Mouse (Mus musculus) kidney, adult 2 months (tissue): ENCODE data around the gene Oas1g. TPM values are rescaled to one million over a fixed set of nuclear protein-coding genes. Genes with fewer than 3 reads are reported as not detected.
"Not testable (repeated sequence)": the region's sequence is repeated elsewhere in the genome, so short reads cannot be mapped to it uniquely, and the experiment has no call there.

Experiments used
- DNase-seq: peaks from one replicate; pipeline ENCODE4 v3.0.0; 2021
- H3K27ac ChIP-seq: fragments of 200-500 bp; 2 replicates; pipeline ENCODE4 v1.5.1; 2012; ENCODE audit warnings: low read depth, low read length, control low read depth, inconsistent platforms; ENCODE audit not compliant: insufficient read depth
- H3K27me3 ChIP-seq: fragments of 200-500 bp; replicated peaks from 2 replicates; pipeline ENCODE4 v1.6.1; 2012; ENCODE audit warnings: mild to moderate bottlenecking, moderate library complexity, low read length, inconsistent platforms; ENCODE audit not compliant: control insufficient read depth, insufficient read depth
- H3K36me3 ChIP-seq: fragments of 200-500 bp; 2 replicates; pipeline ENCODE4 v1.6.1; 2012; ENCODE audit warnings: mild to moderate bottlenecking, moderate library complexity, low read length, inconsistent platforms; ENCODE audit not compliant: control insufficient read depth, insufficient read depth
- H3K4me1 ChIP-seq: fragments of 200-500 bp; 2 replicates; pipeline ENCODE4 v1.6.1; 2011; ENCODE audit warnings: low read length; ENCODE audit not compliant: control insufficient read depth, insufficient read depth
- H3K4me3 ChIP-seq: fragments of 200-500 bp; 2 replicates; pipeline ENCODE4 v1.5.1; 2011; ENCODE audit warnings: mild to moderate bottlenecking, low read depth, low read length, control low read depth; ENCODE audit not compliant: insufficient read depth
- CTCF ChIP-seq: fragments of 200-500 bp; conservative IDR thresholded peaks from 2 replicates; pipeline ENCODE4 v1.5.1; 2011; ENCODE audit warnings: low read depth, mild to moderate bottlenecking, control low read depth, low read length, moderate library complexity, mixed read lengths; ENCODE audit not compliant: insufficient read depth, insufficient read length
- POLR2A ChIP-seq: fragments of 200-500 bp; IDR thresholded peaks from one replicate; pipeline ENCODE4 v1.6.1; 2011; ENCODE audit warnings: low read depth, low read length, control low read depth
- WGBS: fragments of 180-500 bp; shearing (Covaris S2); methylation state at CpG from one replicate; pipeline ENCODE4 v1.1.7; 2018; 5-methylcytosine and 5-hydroxymethylcytosine counted together
- polyA plus RNA-seq: library from polyadenylated mRNA; depleted of rRNA; stranded (reverse); fragments of >200 nt; gene quantifications from 2 replicates; pipeline ENCODE4 v1.2.3, GENCODE M21; 2012

Oas1g gene
- polyA plus RNA-seq, 1 experiment: 2.5 TPM

DNA sequence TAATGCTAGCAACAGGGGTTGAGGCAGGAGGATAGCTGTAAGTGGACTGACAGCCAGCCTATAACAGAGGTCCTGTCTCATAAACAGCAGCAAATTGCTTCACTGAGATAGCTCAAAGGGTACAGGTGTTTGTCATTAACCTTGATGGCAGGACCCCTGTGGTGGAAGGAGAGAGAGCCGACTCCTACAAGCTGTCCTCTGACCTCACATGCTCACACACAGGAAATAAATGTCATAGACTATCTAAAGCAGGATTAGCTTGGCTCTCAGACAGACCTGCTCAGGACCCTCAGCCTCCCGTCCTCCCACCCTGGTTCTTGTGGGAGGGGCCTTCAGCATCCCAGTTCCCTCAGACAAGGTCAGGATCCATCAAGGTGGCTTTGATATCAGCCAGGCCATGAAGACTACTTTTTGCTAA is 4.8 kb upstream of the Oas1g start:
- DNase-seq: no peak
- Histone ChIP-seq H3K27ac (no peak overlapping the region), H3K4me1 (no peaks in the 10 kb centered on the region), H3K36me3 (no peaks in the 10 kb centered on the region), H3K27me3 (no peaks in the 10 kb centered on the region), H3K4me3 (no peak overlapping the region)
- 48% methylated on average over 2 of the region's 2 CpGs for WGBS
- TF ChIP-seq CTCF (no peak), POLR2A (no peak)

DNA sequence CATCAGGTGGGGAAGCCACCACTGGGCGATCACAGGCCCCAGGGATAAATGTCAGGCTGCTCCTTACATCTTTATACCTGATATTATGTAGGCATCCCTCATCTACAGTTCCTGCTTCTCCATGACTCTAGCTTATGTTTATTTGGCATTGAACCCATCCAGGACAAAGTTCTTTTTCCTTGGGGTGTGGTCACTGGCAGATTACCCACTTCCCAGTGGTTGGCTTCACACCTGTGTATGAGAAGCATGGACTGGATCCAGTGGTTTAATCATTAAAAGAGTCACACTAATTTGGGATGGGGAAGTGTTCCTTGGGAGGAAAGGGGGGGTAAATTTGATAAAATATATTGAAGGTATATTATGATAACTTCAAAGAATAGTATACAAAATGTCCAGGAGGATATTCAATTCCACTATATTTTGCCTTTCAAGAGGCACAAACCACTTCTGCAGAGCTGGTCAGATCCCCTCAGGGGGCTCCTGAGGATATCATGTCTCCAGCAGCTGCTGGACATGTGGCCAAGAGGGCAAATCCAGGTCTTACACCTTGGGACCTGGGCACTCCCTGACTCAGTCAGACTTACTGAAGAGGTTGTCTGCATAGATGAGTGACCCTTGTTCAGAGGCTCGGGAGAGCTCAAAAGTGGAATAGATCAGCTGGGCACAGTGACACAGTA is 4.3 kb upstream of the Oas1g start:
- H3K27me3 ChIP-seq, H3K4me1 ChIP-seq, H3K36me3 ChIP-seq, H3K27ac ChIP-seq, H3K4me3 ChIP-seq: not testable (repeated sequence)
- peak; percentile 60 for DNase-seq
- 79% methylated on average over 2 of the region's 2 CpGs for WGBS

DNA sequence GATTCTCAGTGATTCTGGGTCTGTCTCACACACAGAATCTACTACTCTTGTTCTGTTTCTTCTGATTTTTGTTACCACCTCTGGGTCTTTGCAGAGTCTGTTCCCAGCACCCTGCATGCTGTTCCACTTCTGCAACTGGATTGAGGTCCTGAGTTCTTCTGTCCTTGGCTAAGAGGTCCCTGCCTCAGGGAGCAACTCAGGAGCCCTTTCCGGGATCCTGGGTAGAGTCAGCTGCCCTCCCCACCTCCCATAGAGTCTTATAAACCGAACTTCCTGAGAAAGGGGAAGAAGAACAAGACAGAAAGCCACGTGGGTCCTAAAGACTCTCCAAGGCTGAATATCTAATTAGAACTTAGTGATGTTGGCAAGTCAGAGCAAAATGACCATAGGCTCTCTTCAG is 3.6 kb upstream of the Oas1g start:
- WGBS: 56% methylated on average over 3 of the region's 3 CpGs
- DNase-seq: no peak
- Histone ChIP-seq H3K36me3 (no peaks in the 10 kb centered on the region), H3K4me3 (no peak overlapping the region), H3K4me1 (no peaks in the 10 kb centered on the region), H3K27ac (no peak overlapping the region), H3K27me3 (no peaks in the 10 kb centered on the region)
- no peak for TF ChIP-seq POLR2A
- TF ChIP-seq CTCF: no peak

DNA sequence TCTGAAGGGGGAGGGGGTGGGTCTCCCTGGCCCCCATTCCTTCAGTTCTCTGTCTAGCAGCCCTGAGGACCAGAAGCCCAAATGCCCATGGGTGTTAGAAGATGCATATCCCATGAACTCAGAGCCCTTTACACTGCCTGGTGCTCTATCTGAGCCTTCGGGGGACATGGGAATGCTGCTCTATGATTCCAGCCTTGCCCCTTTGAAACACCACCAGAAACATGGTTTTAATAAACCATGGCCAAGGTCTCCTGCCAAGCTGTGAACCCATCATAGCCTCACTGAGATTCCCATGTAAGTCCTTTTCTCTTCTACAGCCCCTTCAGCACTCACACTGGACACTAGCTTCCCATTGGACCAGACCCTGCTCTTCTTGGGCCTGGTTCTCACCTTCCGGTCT is 2.6 kb upstream of the Oas1g start:
- DNase-seq: no peak
- no peak for TF ChIP-seq POLR2A
- TF ChIP-seq CTCF: no peak
- Histone ChIP-seq H3K4me1 (no peaks in the 10 kb centered on the region), H3K27me3 (no peaks in the 10 kb centered on the region), H3K36me3 (no peaks in the 10 kb centered on the region), H3K4me3 (no peak overlapping the region), H3K27ac (no peak overlapping the region)
- 76% methylated on average over 2 of the region's 2 CpGs for WGBS

DNA sequence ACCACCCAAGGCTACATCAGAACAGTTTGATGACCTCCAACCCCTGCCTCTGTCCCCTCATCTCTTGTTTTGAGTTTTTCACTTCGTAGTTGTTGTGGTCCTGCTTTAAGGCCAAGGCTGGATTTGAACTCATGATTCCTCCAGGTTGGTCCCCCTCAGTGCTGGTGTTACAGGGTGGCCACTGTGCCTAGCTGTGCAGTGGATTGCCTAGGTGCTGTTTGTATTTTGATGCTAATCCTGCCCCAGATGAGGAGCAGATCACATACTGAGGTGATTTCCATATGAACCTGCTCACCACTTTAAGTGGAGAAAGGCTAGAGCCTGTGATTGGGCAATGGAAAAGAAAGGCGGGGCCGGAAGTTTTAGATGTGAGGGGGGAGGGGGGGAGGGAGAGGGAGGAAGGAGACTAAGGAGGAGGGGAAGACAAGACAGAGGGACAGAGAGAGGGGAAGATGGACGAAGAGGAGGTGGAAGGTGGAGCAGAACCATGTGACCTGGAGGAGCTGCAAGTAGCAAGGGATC is 942 bp upstream of the Oas1g start:
- not testable (repeated sequence) for H3K27me3 ChIP-seq, H3K4me1 ChIP-seq, DNase-seq, H3K4me3 ChIP-seq, H3K36me3 ChIP-seq, H3K27ac ChIP-seq
- WGBS: 49% methylated on average over 4 of the region's 4 CpGs

DNA sequence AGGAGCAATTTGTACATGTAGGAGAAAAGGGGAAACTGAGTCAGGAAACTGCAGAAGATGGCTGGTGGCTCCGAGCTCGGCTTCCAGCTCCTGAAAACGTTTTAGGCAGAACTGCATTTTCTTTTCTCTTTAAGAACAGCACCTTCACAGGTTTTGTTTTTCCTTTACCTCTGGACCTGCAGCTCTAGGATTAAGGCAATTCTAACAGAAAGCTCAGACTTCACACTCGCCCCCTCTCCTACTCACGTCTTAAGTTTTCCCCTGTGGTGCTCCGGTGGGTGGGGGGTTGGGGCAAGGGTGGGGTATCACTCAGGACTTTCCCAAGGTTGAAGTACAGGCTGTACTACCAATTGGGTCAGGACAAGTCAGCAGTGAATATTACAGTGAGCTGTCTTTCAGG is 418 bp upstream of the Oas1g start:
- no peak overlapping the region for H3K27ac ChIP-seq
- no peak for DNase-seq
- H3K36me3 ChIP-seq: no peaks in the 10 kb centered on the region
- WGBS: 47% methylated on average over 6 of the region's 6 CpGs
- H3K4me3 ChIP-seq: no peak overlapping the region
- TF ChIP-seq POLR2A: no peak
- TF ChIP-seq CTCF: no peak
- no peaks in the 10 kb centered on the region for H3K27me3 ChIP-seq
- no peaks in the 10 kb centered on the region for H3K4me1 ChIP-seq

DNA sequence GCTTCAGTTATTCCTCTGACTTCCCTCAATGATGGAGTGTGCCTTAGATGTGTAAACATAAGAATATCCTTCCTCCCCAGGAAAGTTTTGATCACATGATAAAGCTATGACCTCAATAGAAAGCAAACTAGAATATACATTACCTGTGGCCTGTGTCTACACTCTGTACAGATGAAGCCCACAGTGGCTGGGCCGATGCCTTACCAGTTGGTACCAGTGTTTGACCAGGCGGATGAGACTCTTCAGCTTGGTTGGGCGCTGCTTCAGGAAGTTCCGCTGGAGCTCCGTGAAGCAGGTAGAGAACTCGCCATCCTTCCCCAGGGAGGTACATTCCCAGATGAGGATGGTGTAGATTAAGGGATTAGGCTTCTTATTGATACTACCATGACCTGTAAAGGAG is 5.7 kb downstream of the Oas1g start:
- H3K27me3 ChIP-seq, DNase-seq, H3K4me3 ChIP-seq, H3K4me1 ChIP-seq, H3K27ac ChIP-seq, H3K36me3 ChIP-seq: not testable (repeated sequence)
- WGBS: 92% methylated on average over 6 of the region's 6 CpGs

DNA sequence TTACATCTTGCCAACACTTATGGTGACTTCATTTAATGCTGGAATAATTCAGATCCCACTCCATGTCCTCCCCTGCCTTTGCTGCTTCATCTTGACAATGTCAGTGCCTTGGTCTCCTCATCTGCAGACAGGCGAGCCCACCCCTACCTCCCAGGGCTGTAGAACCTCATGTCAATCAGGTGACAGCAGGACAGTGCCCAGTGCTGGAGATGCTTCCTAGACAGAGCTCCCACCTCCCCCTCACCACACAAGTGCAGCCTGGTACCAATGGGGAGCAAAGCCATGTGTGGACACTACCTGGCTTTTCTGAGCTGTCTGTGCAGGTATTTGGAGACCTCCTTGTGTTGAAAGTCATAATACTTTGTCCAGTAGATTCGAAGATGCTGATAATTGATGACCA is 8.6 kb downstream of the Oas1g start:
- H3K27ac ChIP-seq, H3K4me1 ChIP-seq, H3K4me3 ChIP-seq, DNase-seq, H3K27me3 ChIP-seq, H3K36me3 ChIP-seq: not testable (repeated sequence)
- WGBS: 65% methylated on average over 2 of the region's 2 CpGs

DNA sequence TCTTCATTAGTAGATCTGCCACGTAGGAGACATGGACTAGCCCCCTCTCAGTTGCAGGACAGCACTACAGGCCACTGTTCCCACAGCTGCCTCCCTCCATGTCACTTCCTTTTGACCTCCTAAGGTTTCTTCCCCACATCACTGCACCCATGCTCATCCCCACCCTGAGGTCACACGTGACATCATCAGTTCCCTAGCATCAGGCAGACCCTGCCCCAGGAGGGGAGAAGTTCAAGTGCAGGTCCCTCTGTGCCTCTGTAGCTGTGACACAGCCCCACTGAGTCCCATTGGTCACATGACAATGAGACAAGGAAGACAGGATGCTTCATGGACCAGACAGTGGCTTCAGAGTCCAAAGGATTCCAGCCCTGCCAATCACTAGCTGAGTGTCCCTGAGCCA is 10.0 kb downstream of the Oas1g start:
- WGBS: 70% methylated on average over 2 of the region's 2 CpGs
- not testable (repeated sequence) for DNase-seq, H3K4me1 ChIP-seq, H3K27me3 ChIP-seq, H3K36me3 ChIP-seq, H3K4me3 ChIP-seq, H3K27ac ChIP-seq

DNA sequence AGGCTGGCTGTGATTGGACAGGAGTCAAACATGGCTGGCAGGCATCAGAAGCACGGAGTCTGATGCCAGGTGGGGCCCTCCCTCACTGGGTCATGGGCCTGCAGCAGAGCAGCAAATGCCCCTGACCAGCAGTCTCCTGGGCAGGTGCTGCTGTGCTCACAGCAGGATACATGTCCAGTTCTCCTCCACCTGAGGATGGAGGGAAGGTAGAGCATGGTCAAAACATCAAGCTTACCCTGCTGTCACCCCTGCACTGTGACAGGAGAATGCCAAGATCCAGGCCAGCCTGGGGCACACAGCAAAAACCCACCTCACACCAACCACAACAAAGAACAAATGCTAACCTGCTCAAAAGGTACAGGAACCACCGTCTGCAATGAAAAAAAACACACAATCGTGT is 10.6 kb downstream of the Oas1g start:
- 58% methylated on average over 2 of the region's 3 CpGs for WGBS
- not testable (repeated sequence) for H3K27me3 ChIP-seq, DNase-seq, H3K36me3 ChIP-seq, H3K4me3 ChIP-seq, H3K4me1 ChIP-seq, H3K27ac ChIP-seq
